Mouse (Mus musculus) erythroblast, embryonic 14.5 days (primary cell): ENCODE measurements around the gene Prr29.

Experiments
- GATA1 ChIP-seq: IDR thresholded peaks from 2 replicates; pipeline ENCODE4 v1.6.1; 2012; ENCODE audit warnings: low read length, inconsistent platforms, mixed read lengths
- TAL1 ChIP-seq: IDR thresholded peaks from 3 replicates; pipeline ENCODE4 v1.6.1; 2012; ENCODE audit warnings: low read length, inconsistent platforms, mixed read lengths

GRCm38 (mm10) chr11:106332458-106332857 is 32.8 kb upstream of the Prr29 start:
- TF ChIP-seq TAL1, result no peak
- TF ChIP-seq GATA1, result no peak
